Mouse (Mus musculus): ENCODE results near the gene Gm29133. TPM values are rescaled to one million over a fixed set of nuclear protein-coding genes. Genes with fewer than 3 reads are reported as not detected.

The Gm29133 gene
- polyA plus RNA-seq, 1 experiment from 2014 or later: not detected

GRCm38 (mm10) chr3:75743664-75744437, 4.1 kb upstream of the Gm29133 start:
- Histone ChIP-seq H3K9ac (ENCODE audit: low read length) (no peak overlapping the region), H3K27ac (replicated peaks in 1 of 2; ENCODE audit: control insufficient read depth in 1 of 2, insufficient read depth in 1 of 2, low read depth in 2 of 2, low read length in 2 of 2) (no peak overlapping the region), H3K4me2 (ENCODE audit: low read length) (no peak overlapping the region), H3K4me1 (ENCODE audit: control insufficient read depth in 2 of 2, insufficient read depth in 2 of 2, low read length in 2 of 2) (no peaks in the 10 kb centered on the region), H3K27me3 (ENCODE audit: control insufficient read depth, insufficient read depth, low read length) (no peaks in the 10 kb centered on the region), H3K36me3 (ENCODE audit: control insufficient read depth, insufficient read depth, low read length) (no peaks in the 10 kb centered on the region), H3K4me3 (ENCODE audit: control insufficient read depth in 1 of 2, insufficient read depth in 1 of 2, low read depth in 1 of 2, low read length in 2 of 2) (no peak overlapping the region), H3K9me3 (ENCODE audit: control insufficient read depth, low read length) (no peaks in the 10 kb centered on the region)
- 75% methylated on average over 4 of the region's 4 CpGs for WGBS
- no peak for ATAC-seq (ENCODE audit: insufficient number of reproducible peaks, insufficient read depth, low FRiP score, low read depth)

GRCm38 (mm10) chr3:75745343-75745742, 2.7 kb upstream of the Gm29133 start:
- ATAC-seq (ENCODE audit: insufficient number of reproducible peaks, insufficient read depth, low FRiP score, low read depth): no peak
- WGBS: 41% methylated on average over 2 of the region's 2 CpGs

GRCm38 (mm10) chr3:75763351-75763750, 15.4 kb downstream of the Gm29133 start:
- Histone ChIP-seq H3K36me3 (ENCODE audit: control insufficient read depth, insufficient read depth, low read length) (no peaks in the 10 kb centered on the region), H3K9me3 (ENCODE audit: control insufficient read depth, low read length) (no peaks in the 10 kb centered on the region), H3K4me3 (ENCODE audit: control insufficient read depth in 1 of 2, insufficient read depth in 1 of 2, low read depth in 1 of 2, low read length in 2 of 2) (no peak overlapping the region), H3K4me1 (ENCODE audit: control insufficient read depth in 2 of 2, insufficient read depth in 2 of 2, low read length in 2 of 2) (no peaks in the 10 kb centered on the region), H3K4me2 (ENCODE audit: low read length) (no peak overlapping the region), H3K27me3 (ENCODE audit: control insufficient read depth, insufficient read depth, low read length) (no peaks in the 10 kb centered on the region), H3K27ac (replicated peaks in 1 of 2; ENCODE audit: control insufficient read depth in 1 of 2, insufficient read depth in 1 of 2, low read depth in 2 of 2, low read length in 2 of 2) (no peak overlapping the region), H3K9ac (ENCODE audit: low read length) (no peak overlapping the region)
- WGBS: 68% methylated on average over 2 of the region's 2 CpGs
- no peak for ATAC-seq (ENCODE audit: insufficient number of reproducible peaks, insufficient read depth, low FRiP score, low read depth)

More at GRCm38 (mm10) chr3:75745343-75745742, 2.7 kb upstream of the Gm29133 start:
- Histone ChIP-seq H3K4me1 (ENCODE audit: control insufficient read depth in 2 of 2, insufficient read depth in 2 of 2, low read length in 2 of 2) (no peaks in the 10 kb centered on the region), H3K27ac (replicated peaks in 1 of 2; ENCODE audit: control insufficient read depth in 1 of 2, insufficient read depth in 1 of 2, low read depth in 2 of 2, low read length in 2 of 2) (no peak overlapping the region), H3K9ac (ENCODE audit: low read length) (no peak overlapping the region), H3K36me3 (ENCODE audit: control insufficient read depth, insufficient read depth, low read length) (no peaks in the 10 kb centered on the region), H3K9me3 (ENCODE audit: control insufficient read depth, low read length) (no peaks in the 10 kb centered on the region), H3K27me3 (ENCODE audit: control insufficient read depth, insufficient read depth, low read length) (no peaks in the 10 kb centered on the region), H3K4me3 (ENCODE audit: control insufficient read depth in 1 of 2, insufficient read depth in 1 of 2, low read depth in 1 of 2, low read length in 2 of 2) (no peak overlapping the region), H3K4me2 (ENCODE audit: low read length) (no peak overlapping the region)

- H3K4me3 ChIP-seq (ENCODE audit: control insufficient read depth in 1 of 2, insufficient read depth in 1 of 2, low read depth in 1 of 2, low read length in 2 of 2): no peak overlapping the region
- no peaks in the 10 kb centered on the region for H3K36me3 ChIP-seq (ENCODE audit: control insufficient read depth, insufficient read depth, low read length)
- ATAC-seq (ENCODE audit: insufficient number of reproducible peaks, insufficient read depth, low FRiP score, low read depth): no peak
- H3K4me2 ChIP-seq (ENCODE audit: low read length): no peak overlapping the region
- no peak overlapping the region for H3K9ac ChIP-seq (ENCODE audit: low read length)
- H3K9me3 ChIP-seq (ENCODE audit: control insufficient read depth, low read length): no peaks in the 10 kb centered on the region
- H3K27ac ChIP-seq (replicated peaks in 1 of 2; ENCODE audit: control insufficient read depth in 1 of 2, insufficient read depth in 1 of 2, low read depth in 2 of 2, low read length in 2 of 2): no peak overlapping the region
- no peaks in the 10 kb centered on the region for H3K27me3 ChIP-seq (ENCODE audit: control insufficient read depth, insufficient read depth, low read length)
- H3K4me1 ChIP-seq (ENCODE audit: control insufficient read depth in 2 of 2, insufficient read depth in 2 of 2, low read length in 2 of 2): no peaks in the 10 kb centered on the region
- 69% methylated on average over 2 of the region's 2 CpGs for WGBS
These were observed 26.3 kb downstream of the Gm29133 start for GRCm38 (mm10) chr3:75774253-75774652.

GRCm38 (mm10) chr3:75808001-75808400, 60.0 kb downstream of the Gm29133 start:
- H3K27me3 ChIP-seq (ENCODE audit: control insufficient read depth, insufficient read depth, low read length): no peaks in the 10 kb centered on the region
- ATAC-seq (ENCODE audit: insufficient number of reproducible peaks, insufficient read depth, low FRiP score, low read depth): no peak
- H3K9me3 ChIP-seq (ENCODE audit: control insufficient read depth, low read length): no peaks in the 10 kb centered on the region
- H3K4me3 ChIP-seq (ENCODE audit: control insufficient read depth in 1 of 2, insufficient read depth in 1 of 2, low read depth in 1 of 2, low read length in 2 of 2): no peak overlapping the region
- H3K9ac ChIP-seq (ENCODE audit: low read length): no peak overlapping the region
- H3K36me3 ChIP-seq (ENCODE audit: control insufficient read depth, insufficient read depth, low read length): no peaks in the 10 kb centered on the region
- no peak overlapping the region for H3K27ac ChIP-seq (replicated peaks in 1 of 2; ENCODE audit: control insufficient read depth in 1 of 2, insufficient read depth in 1 of 2, low read depth in 2 of 2, low read length in 2 of 2)
- H3K4me1 ChIP-seq (ENCODE audit: control insufficient read depth in 2 of 2, insufficient read depth in 2 of 2, low read length in 2 of 2): no peaks in the 10 kb centered on the region
- no peak overlapping the region for H3K4me2 ChIP-seq (ENCODE audit: low read length)

- WGBS: 81% methylated on average over 1 of the region's 1 CpGs
- H3K27ac ChIP-seq (replicated peaks in 1 of 2; ENCODE audit: control insufficient read depth in 1 of 2, insufficient read depth in 1 of 2, low read depth in 2 of 2, low read length in 2 of 2): no peak overlapping the region
- H3K4me1 ChIP-seq (ENCODE audit: control insufficient read depth in 2 of 2, insufficient read depth in 2 of 2, low read length in 2 of 2): no peaks in the 10 kb centered on the region
- H3K9ac ChIP-seq (ENCODE audit: low read length): no peak overlapping the region
- no peak for ATAC-seq (ENCODE audit: insufficient number of reproducible peaks, insufficient read depth, low FRiP score, low read depth)
- H3K9me3 ChIP-seq (ENCODE audit: control insufficient read depth, low read length): no peaks in the 10 kb centered on the region
- no peaks in the 10 kb centered on the region for H3K27me3 ChIP-seq (ENCODE audit: control insufficient read depth, insufficient read depth, low read length)
- H3K36me3 ChIP-seq (ENCODE audit: control insufficient read depth, insufficient read depth, low read length): no peaks in the 10 kb centered on the region
- H3K4me2 ChIP-seq (ENCODE audit: low read length): no peak overlapping the region
- no peak overlapping the region for H3K4me3 ChIP-seq (ENCODE audit: control insufficient read depth in 1 of 2, insufficient read depth in 1 of 2, low read depth in 1 of 2, low read length in 2 of 2)
These were observed 75.9 kb downstream of the Gm29133 start for GRCm38 (mm10) chr3:75823934-75824333.

DNA sequence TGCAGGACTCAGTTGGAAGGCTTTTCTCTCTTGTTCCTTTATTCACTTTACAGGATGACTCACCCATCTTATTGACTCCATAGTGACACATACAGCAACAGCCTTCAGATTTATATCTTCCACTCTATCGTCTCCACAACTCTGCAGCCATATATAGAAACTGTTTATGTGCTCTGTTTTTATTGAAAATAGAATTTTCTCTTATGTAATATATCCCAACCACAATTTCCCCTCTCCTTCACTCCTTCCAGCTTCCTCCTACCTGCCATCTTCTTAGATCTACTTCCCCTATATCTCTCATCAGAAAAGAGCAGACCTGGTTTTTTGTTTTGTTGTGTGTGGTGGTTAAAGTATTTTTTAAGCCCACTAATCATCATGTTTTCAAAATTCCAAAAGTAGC, 76.5 kb downstream of the Gm29133 start:
- Histone ChIP-seq H3K9ac (ENCODE audit: low read length) (no peak overlapping the region), H3K4me1 (ENCODE audit: control insufficient read depth in 2 of 2, insufficient read depth in 2 of 2, low read length in 2 of 2) (no peaks in the 10 kb centered on the region), H3K4me2 (ENCODE audit: low read length) (no peak overlapping the region), H3K9me3 (ENCODE audit: control insufficient read depth, low read length) (no peaks in the 10 kb centered on the region), H3K27me3 (ENCODE audit: control insufficient read depth, insufficient read depth, low read length) (no peaks in the 10 kb centered on the region), H3K4me3 (ENCODE audit: control insufficient read depth in 1 of 2, insufficient read depth in 1 of 2, low read depth in 1 of 2, low read length in 2 of 2) (no peak overlapping the region), H3K27ac (replicated peaks in 1 of 2; ENCODE audit: control insufficient read depth in 1 of 2, insufficient read depth in 1 of 2, low read depth in 2 of 2, low read length in 2 of 2) (no peak overlapping the region), H3K36me3 (ENCODE audit: control insufficient read depth, insufficient read depth, low read length) (no peaks in the 10 kb centered on the region)
- 76% methylated on average over 1 of the region's 1 CpGs for WGBS
- no peak for ATAC-seq (ENCODE audit: insufficient number of reproducible peaks, insufficient read depth, low FRiP score, low read depth)

- Histone ChIP-seq H3K4me1 (ENCODE audit: control insufficient read depth in 2 of 2, insufficient read depth in 2 of 2, low read length in 2 of 2) (no peaks in the 10 kb centered on the region; a peak in 1 of 4 replicates), H3K27ac (replicated peaks in 1 of 2; ENCODE audit: control insufficient read depth in 1 of 2, insufficient read depth in 1 of 2, low read depth in 2 of 2, low read length in 2 of 2) (no peak overlapping the region), H3K9ac (ENCODE audit: low read length) (no peak overlapping the region), H3K27me3 (ENCODE audit: control insufficient read depth, insufficient read depth, low read length) (no peaks in the 10 kb centered on the region), H3K36me3 (ENCODE audit: control insufficient read depth, insufficient read depth, low read length) (no peaks in the 10 kb centered on the region), H3K4me3 (ENCODE audit: control insufficient read depth in 1 of 2, insufficient read depth in 1 of 2, low read depth in 1 of 2, low read length in 2 of 2) (no peak overlapping the region), H3K9me3 (ENCODE audit: control insufficient read depth, low read length) (no peaks in the 10 kb centered on the region), H3K4me2 (ENCODE audit: low read length) (no peak overlapping the region)
- WGBS: 79% methylated on average over 2 of the region's 2 CpGs
- ATAC-seq (ENCODE audit: insufficient number of reproducible peaks, insufficient read depth, low FRiP score, low read depth): no peak
These were observed 86.8 kb downstream of the Gm29133 start for GRCm38 (mm10) chr3:75834827-75835226.
